Mouse (Mus musculus) leukemia stem cell, adult 10-12 weeks (primary cell): ENCODE measurements around the gene Wfdc1. TPM values are rescaled to one million over a fixed set of nuclear protein-coding genes. Genes with fewer than 3 reads are reported as not detected.

Experiments
- polyA plus RNA-seq: library from polyadenylated mRNA; stranded (reverse); fragments of >175 nt; gene quantifications from 2 replicates; pipeline ENCODE4 v1.2.3, GENCODE M21; 2012; ENCODE audit warnings: low replicate concordance

Gene Wfdc1
- polyA plus RNA-seq, result 0.47 TPM in 1 of 2 replicates, not detected in the other

DNA sequence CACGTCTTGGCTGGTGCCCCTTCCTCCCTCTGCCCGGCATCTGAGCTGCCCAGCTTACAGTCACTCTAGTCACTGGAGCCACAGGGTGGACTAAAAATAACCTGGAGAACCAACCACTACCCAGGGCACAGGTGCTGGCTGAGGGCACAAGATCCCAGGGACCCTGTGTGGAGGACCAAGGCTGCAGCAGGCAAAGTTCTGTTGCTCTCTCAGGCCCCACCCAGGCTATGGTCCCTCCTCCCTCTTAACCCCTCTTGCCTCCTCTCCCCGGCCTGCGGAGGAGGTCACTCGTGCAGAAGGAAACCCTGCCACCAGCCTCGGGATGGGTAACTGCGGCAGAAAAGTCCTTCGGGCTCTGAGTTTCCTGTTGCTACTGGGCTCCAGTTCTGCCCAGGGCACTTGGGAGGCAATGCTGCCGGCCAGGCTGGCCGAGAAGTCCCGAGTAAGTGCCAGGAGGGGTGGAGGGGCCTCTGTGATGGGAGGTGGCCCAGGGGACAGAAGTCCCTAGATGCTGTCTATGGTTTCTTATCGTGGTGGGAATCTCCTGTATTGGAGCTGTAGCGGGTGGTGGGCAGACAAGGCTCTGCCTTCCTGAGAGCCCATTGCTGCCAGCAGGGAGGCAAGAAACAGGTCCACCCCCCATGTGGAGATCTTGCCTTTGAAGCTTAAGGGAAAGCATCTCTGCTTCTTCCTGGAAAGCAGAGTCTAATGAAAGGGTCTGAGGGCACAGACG, at the start of gene Wfdc1:
TSS of gene Wfdc1 (plus strand) at position 147 of the 733 bp plus-strand sequence.

DNA sequence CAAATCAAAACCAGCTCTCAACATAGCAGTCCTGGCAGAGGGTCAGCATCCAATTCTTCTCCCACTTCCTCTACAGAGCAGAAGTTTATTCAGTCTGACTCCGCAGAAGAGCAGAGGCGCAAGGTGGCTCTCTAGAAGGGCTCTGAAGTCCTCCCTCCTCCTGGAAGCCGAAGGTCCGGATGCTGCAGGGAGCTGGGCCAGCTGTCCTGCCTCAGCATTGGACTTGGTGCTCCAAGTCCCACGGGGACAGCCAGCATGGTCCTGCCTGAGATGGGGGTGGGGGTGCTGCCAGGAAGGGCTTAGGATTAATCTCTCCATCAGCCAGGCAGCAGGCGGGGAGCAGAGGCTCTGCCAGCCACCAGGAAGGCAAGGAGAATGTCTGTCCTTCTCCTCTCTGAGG, 30.8 kb upstream of the Wfdc1 start, which contains the start of gene Kcng4:
TSS of gene Kcng4 (minus strand) at position 303 of the 400 bp plus-strand sequence.

DNA sequence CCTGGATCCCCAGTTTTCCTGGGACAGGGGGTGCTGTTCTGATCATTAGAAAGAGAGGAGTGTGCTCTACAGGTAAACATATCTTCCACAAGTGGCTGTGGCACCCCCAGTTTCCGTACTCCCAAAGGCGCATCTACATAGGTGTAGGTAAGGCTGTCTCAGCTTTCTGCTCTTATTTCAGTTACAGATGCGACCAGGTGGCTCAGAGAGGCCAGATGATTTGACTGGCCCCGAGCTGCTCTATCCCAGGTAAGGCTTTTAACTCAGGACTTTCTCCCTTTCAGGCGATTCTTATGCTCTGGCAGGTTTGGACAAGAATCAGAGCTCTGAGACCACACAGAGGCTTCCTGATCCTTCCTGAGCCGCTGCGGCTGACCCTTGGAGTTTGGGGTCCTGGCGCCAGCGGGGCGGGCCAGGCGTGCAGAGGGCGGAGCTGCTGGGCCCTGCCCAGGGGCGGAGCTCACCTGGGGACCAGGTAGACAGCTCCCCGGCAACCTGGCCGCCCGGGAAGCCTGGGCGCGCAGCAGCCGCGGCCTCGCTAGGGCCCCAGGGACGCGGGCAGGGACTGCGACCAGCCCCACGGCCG, 33.5 kb downstream of the Wfdc1 start, which contains the start of gene Atp2c2:
TSS of gene Atp2c2 (plus strand) at position 461 of the 586 bp plus-strand sequence.

Other genes with a start within 250 kb of the Wfdc1 start
- gene Osgin1, start 232.2 kb upstream of the Wfdc1 start, polyA plus RNA-seq, result 4.5 and 6.8 TPM in 2 replicates
- gene Necab2, start 219.6 kb upstream of the Wfdc1 start, polyA plus RNA-seq, result not detected in 2 replicates
- not detected in 2 replicates for gene Slc38a8, start 164.7 kb upstream of the Wfdc1 start, polyA plus RNA-seq
- gene Mbtps1, start 107.6 kb upstream of the Wfdc1 start, polyA plus RNA-seq, result 99.7 and 122 TPM in 2 replicates
- 10.7 and 23.4 TPM in 2 replicates for gene Hsdl1, start 91.2 kb upstream of the Wfdc1 start, polyA plus RNA-seq
- not detected in 2 replicates for gene Dnaaf1, start 91.1 kb upstream of the Wfdc1 start, polyA plus RNA-seq
- gene Taf1c, start 61.1 kb upstream of the Wfdc1 start, polyA plus RNA-seq, result 73.5 and 94.7 TPM in 2 replicates
- gene Adad2, start 53.6 kb upstream of the Wfdc1 start, polyA plus RNA-seq, result not detected in 2 replicates
- not detected in 2 replicates for gene Kcng4, start 30.7 kb upstream of the Wfdc1 start, polyA plus RNA-seq
- not detected in 2 replicates for gene Atp2c2, start 33.6 kb downstream of the Wfdc1 start, polyA plus RNA-seq
- 2.4 and 5.7 TPM in 2 replicates for gene Tldc1, start 112.1 kb downstream of the Wfdc1 start, polyA plus RNA-seq
- 243 and 414 TPM in 2 replicates for gene Cotl1, start 174.2 kb downstream of the Wfdc1 start, polyA plus RNA-seq
- gene Klhl36, start 195.9 kb downstream of the Wfdc1 start, polyA plus RNA-seq, result 4.3 and 5.7 TPM in 2 replicates
- gene Usp10, start 244.0 kb downstream of the Wfdc1 start, polyA plus RNA-seq, result 62.5 and 64.6 TPM in 2 replicates
- gene Gm20388, start 244.5 kb downstream of the Wfdc1 start, polyA plus RNA-seq, result 25.9 and 45.1 TPM in 2 replicates